Mouse (Mus musculus) hindbrain, embryonic 12.5 days (tissue): ENCODE measurements around the gene Myl12a. TPM values are rescaled to one million over a fixed set of nuclear protein-coding genes. Genes with fewer than 3 reads are reported as not detected.
"Not testable (repeated sequence)": the region's sequence is repeated elsewhere in the genome, so short reads cannot be mapped to it uniquely, and the experiment has no call there.

Experiments
- ATAC-seq: fragments of 200-750 bp; cut with Nextera tagmentation; 2 replicates; pipeline ENCODE4 v1.8.0; 2017; ENCODE audit warnings: moderate TSS enrichment; ENCODE audit not compliant: low FRiP score
- H3K27ac ChIP-seq: fragments of 300-500 bp; sonication (generic); 2 replicates; pipeline ENCODE4 v1.5.1; 2016; ENCODE audit warnings: mild to moderate bottlenecking
- H3K27me3 ChIP-seq: fragments of 300-500 bp; sonication (generic); 2 replicates; pipeline ENCODE4 v1.6.1; 2016; ENCODE audit warnings: mild to moderate bottlenecking
- H3K36me3 ChIP-seq: fragments of 300-500 bp; sonication (generic); 2 replicates; pipeline ENCODE4 v1.6.1; 2016; ENCODE audit warnings: mild to moderate bottlenecking
- H3K4me1 ChIP-seq: fragments of 300-500 bp; sonication (generic); 2 replicates; pipeline ENCODE4 v1.6.1; 2016
- H3K4me2 ChIP-seq: fragments of 300-500 bp; sonication (generic); replicated peaks from 2 replicates; pipeline ENCODE4 v1.6.1; 2016; ENCODE audit warnings: mild to moderate bottlenecking
- H3K4me3 ChIP-seq: fragments of 300-500 bp; sonication (generic); 2 replicates; pipeline ENCODE4 v1.5.1; 2016; ENCODE audit warnings: mild to moderate bottlenecking
- H3K9ac ChIP-seq: fragments of 300-500 bp; sonication (generic); 2 replicates; pipeline ENCODE4 v1.6.1; 2016; ENCODE audit warnings: mild to moderate bottlenecking, moderate library complexity
- H3K9me3 ChIP-seq: fragments of 300-500 bp; sonication (generic); replicated peaks from 2 replicates; pipeline ENCODE4 v1.6.1; 2016; ENCODE audit warnings: mild to moderate bottlenecking
- WGBS: fragments of 180-500 bp; shearing (Covaris S2); methylation state at CpG from one replicate; pipeline ENCODE4 v1.1.7; 2016; 5-methylcytosine and 5-hydroxymethylcytosine counted together
- polyA plus RNA-seq: library from polyadenylated mRNA; unstranded; fragments of >200 nt; fragmentation: Nextera tagmentation; extraction: Ambion mirVana; gene quantifications from 2 replicates; pipeline ENCODE4 v1.2.1, GENCODE M21; 2016

Myl12a gene
- polyA plus RNA-seq, 1 experiment from 2014 or later, result 351 TPM

DNA sequence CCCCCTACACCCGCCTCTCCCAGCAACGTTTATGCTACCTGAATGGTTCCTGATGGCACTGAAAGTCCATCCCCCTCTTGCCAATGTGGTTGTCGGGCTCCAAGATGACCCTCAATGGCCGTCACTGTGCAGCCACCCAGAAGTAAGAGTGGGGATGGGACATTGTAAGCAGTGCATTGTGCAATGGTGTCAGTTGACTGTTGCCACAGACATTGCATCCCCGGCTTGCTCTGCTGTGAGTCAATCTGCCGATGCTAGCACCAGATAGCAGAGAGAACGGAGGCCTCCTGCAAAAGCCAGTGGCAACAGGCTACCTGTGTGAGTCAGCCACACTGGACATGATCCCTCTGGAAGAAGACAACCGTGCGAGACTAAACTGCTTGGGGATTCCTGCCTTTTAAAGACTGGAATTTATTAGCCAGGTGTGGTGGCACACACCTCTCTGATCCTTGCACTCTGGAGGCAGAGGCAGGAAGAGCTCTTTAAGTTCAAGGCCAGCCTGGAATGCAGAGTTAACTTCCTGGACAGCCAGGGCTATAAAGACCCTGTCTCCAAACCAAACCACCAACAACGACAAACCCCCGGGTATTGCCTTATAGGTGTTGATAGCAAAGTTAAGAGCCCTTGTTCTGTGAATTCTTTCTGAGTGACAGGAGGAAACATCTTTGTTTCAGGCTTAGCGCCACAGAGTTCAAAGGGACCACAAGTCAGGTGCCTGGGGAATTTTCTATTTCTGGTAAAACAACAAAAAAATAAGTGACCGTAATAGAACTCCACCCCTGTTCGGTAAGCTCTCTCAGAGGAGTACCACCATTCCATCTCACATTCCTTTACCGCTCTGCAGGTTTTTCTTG, 16.9 kb downstream of the Myl12a start:
- Histone ChIP-seq H3K36me3 (peaks cover 30% of the 10 kb centered on the region), H3K4me1 (peaks cover 19% of the 10 kb centered on the region), H3K9me3 (no peaks in the 10 kb centered on the region), H3K4me2 (no peak overlapping the region), H3K9ac (no peak overlapping the region), H3K4me3 (no peak overlapping the region), H3K27ac (no peak overlapping the region), H3K27me3 (no peaks in the 10 kb centered on the region)
- no peak for ATAC-seq
- 85% methylated on average over 15 of the region's 15 CpGs for WGBS

DNA sequence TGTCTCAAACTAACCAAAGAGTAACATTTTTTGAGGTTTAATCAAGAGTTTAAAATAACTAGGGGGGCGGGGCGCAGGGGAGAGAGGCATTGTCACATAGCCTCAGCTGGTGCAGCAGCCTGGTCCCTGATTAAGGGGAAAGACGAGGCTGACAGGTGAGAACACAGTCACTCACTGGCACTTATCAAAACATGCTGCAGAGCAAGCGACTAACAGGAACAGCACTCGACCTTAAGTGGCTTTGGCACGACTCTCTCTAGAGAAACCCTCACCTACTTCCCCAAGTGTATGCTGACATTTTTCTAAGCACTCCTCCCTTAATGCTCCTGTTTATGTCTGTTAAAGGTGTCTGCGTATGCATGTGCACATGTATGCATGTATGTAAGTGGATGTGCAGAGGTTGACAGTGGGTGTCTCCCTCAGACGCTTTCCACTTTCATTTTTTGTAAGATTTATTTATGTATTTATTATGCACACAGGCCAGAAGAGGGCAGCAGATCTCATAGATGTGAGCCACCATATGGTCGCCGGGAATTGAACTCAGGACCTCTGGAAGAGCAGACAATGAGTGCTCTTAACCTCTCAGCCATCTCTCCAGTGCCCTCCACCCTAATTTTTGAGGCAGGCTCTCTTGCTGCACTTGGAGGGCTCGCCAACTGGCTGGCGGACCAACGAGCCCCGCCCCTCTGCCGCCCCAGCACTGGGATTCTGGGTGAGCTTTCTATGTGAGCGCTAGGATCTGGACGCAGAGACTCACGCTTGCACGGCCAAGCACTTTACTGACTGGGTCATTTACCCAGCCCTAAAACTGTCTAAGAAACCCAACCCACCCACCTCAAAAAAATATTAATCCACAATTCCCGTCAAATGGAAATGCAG, 23.1 kb downstream of the Myl12a start:
- no peak overlapping the region for H3K27ac ChIP-seq
- ATAC-seq, result 0 out of 2 replicates have a peak, but pooled peaks have one; percentile 22
- no peaks in the 10 kb centered on the region for H3K4me1 ChIP-seq
- no peaks in the 10 kb centered on the region for H3K9me3 ChIP-seq
- 91% methylated on average over 20 of the region's 20 CpGs for WGBS
- H3K4me2 ChIP-seq, result no peak overlapping the region
- no peaks in the 10 kb centered on the region for H3K27me3 ChIP-seq
- H3K4me3 ChIP-seq, result no peak overlapping the region
- peaks cover 48% of the 10 kb centered on the region for H3K36me3 ChIP-seq
- H3K9ac ChIP-seq, result no peak overlapping the region

DNA sequence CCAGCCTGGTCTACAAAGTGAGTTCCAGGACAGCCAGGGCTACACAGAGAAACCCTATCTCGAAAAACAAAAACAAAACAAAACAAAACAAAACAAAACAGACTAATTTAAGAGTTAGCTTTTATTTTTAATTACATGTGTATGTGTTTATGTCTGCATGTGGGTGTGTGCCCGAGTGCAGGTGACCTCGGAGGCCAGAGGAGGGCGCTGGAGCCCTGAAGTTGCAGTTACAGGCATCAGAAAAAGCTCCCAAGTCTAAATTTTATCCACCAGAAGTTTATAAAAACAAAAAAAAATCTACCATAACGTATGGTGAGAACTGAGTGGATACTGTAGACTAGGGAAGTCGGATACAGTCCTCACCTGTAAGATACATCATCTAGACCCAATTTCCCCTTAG, 24.9 kb downstream of the Myl12a start:
- H3K9ac ChIP-seq, result no peak overlapping the region
- H3K36me3 ChIP-seq, result peaks cover 63% of the 10 kb centered on the region
- no peak overlapping the region for H3K27ac ChIP-seq
- ATAC-seq, result no peak
- no peak overlapping the region for H3K4me3 ChIP-seq
- H3K4me2 ChIP-seq, result no peak overlapping the region
- 89% methylated on average over 6 of the region's 6 CpGs for WGBS
- H3K27me3 ChIP-seq, result no peaks in the 10 kb centered on the region
- H3K9me3 ChIP-seq, result no peaks in the 10 kb centered on the region
- H3K4me1 ChIP-seq, result no peaks in the 10 kb centered on the region

DNA sequence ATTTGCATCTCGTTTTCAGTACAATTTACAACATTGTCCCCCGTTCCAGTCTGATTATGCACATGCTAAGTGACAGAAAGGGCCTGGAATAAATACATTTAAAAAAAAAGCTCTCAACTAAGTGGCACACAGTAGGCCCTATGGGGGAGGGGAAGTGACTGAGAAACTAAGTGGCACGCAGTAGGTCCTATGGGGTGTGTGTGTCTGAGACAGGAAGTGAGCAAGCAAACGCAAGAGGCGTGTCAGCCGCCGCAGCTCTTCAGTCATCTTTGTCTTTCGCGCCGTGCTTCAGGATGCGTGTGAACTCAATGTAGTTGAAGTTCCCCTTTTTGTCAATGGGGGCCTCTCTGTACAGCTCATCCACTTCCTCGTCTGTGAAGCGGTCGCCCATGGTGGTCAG, 28.6 kb downstream of the Myl12a start:
- H3K9ac ChIP-seq, ATAC-seq, H3K4me2 ChIP-seq, H3K9me3 ChIP-seq, H3K27ac ChIP-seq, H3K4me3 ChIP-seq, H3K4me1 ChIP-seq, H3K27me3 ChIP-seq: not testable (repeated sequence)
- H3K36me3 ChIP-seq, result peaks cover 39% of the 10 kb centered on the region
- 95% methylated on average over 14 of the region's 14 CpGs for WGBS

DNA sequence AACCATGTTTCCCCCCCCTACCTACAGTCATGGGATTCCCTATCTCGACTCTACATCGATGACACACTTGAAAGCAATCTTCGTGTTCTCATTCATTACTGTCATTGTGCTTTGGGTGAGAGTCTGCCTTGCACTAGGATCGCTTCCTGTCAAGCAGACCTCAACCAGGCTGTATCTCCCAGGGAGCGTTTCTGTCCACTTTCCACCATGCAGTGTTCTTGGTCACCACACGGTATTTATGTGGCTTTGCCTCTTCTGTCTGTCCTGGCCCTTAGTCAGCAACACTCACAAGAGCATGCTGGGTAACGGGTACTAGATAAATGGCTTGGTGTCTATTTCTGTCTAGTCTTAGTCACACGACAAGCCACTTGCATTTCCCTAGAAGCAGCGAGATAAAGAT, 29.3 kb downstream of the Myl12a start:
- Histone ChIP-seq H3K36me3 (peaks cover 39% of the 10 kb centered on the region), H3K4me3 (no peak overlapping the region), H3K9me3 (no peaks in the 10 kb centered on the region), H3K9ac (no peak overlapping the region), H3K4me1 (0 out of 2 replicates have a peak, but pooled peaks cover 1% of the 10 kb centered on the region), H3K4me2 (no peak overlapping the region), H3K27me3 (no peaks in the 10 kb centered on the region), H3K27ac (no peak overlapping the region)
- no peak for ATAC-seq
- 89% methylated on average over 9 of the region's 9 CpGs for WGBS

DNA sequence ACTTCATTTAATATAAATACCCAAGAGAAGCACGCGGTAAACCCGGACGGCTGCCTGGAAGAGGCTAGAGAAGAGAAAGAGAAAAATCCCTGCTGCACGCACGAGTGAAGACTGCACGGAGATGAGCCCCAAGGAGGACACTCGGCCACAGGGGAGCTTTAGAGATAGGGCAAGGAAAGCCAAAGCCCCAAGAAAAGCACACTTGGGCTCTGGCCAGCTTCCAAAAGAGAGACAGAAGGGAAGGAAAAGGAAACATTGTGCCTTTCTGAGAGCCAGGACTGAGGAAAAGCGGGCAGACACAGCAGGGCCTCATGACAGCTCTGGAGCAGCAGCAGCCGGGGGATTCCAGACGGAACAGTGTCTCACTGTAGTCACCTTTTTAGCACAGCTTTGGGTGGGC, 31.5 kb downstream of the Myl12a start:
- Histone ChIP-seq H3K27ac (no peak overlapping the region), H3K4me1 (peaks cover 8% of the 10 kb centered on the region; the same call in 1 of the 2 replicates), H3K9ac (no peak overlapping the region), H3K36me3 (peaks cover 30% of the 10 kb centered on the region), H3K9me3 (no peaks in the 10 kb centered on the region), H3K4me3 (no peak overlapping the region), H3K4me2 (no peak overlapping the region), H3K27me3 (no peaks in the 10 kb centered on the region)
- no peak for ATAC-seq
- 67% methylated on average over 11 of the region's 11 CpGs for WGBS

DNA sequence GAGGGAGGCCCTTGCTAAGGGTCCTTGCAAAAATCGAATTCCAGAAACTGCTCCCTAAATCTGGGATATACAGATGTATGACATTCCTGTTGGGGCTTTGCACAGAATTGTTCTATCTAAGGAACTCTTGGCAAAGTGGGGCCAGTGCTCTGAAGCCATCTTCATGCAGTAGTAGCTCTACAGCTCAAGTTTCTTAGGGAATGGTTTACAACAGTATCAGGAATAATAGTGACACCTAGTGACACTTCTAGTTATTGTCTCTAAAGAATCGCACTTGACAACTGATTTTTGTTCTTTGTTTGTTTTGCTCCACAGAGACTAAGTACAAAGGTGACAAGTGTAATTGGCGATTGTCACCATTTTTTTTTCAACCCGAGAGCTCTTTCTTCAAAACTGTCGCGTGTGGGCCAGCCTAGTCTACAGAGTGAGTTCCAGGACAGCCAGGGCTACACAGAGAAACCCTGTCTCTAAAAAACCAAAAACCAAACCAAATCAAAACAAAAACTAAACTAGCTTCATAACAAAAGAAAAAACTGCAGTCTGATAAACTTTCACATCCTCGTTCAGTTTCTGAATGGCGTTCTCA, 34.0 kb downstream of the Myl12a start:
- Histone ChIP-seq H3K9ac (no peak overlapping the region), H3K27me3 (no peaks in the 10 kb centered on the region), H3K9me3 (no peaks in the 10 kb centered on the region), H3K4me3 (no peak overlapping the region), H3K4me2 (no peak overlapping the region), H3K27ac (no peak overlapping the region), H3K36me3 (peaks cover 7% of the 10 kb centered on the region), H3K4me1 (peaks cover 8% of the 10 kb centered on the region; the same call in 1 of the 2 replicates)
- WGBS, result 33% methylated on average over 8 of the region's 8 CpGs
- ATAC-seq, result peak; percentile 44; the same call in 1 of the 2 replicates

DNA sequence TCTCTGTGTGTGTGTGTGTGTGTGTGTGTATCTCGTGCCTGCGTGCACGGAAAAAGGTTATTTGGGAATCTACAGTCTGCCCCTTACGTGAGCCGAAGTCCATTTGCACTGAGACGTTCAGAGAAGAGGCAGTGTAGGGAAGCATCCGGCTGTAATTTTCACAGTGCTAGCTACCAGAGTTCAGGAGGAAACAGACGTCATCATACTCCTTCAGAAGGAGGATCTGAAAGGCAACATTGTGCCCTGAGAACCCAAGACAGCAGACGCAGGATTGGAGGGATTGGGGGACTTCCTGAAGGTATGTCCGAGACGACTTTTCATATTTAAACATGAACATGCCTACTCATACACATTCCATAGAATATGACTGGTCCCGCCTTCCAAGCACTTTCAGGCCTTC, 35.0 kb downstream of the Myl12a start:
- no peak overlapping the region for H3K27ac ChIP-seq
- no peaks in the 10 kb centered on the region for H3K9me3 ChIP-seq
- H3K9ac ChIP-seq, result no peak overlapping the region
- H3K36me3 ChIP-seq, result no peaks in the 10 kb centered on the region
- ATAC-seq, result no peak
- H3K4me3 ChIP-seq, result no peak overlapping the region
- H3K4me2 ChIP-seq, result 0 out of 2 replicates have a peak overlapping the region, but pooled peaks have one; percentile 4
- H3K4me1 ChIP-seq, result peaks cover 8% of the 10 kb centered on the region; the same call in 1 of the 2 replicates
- H3K27me3 ChIP-seq, result no peaks in the 10 kb centered on the region
- WGBS, result 46% methylated on average over 12 of the region's 12 CpGs

DNA sequence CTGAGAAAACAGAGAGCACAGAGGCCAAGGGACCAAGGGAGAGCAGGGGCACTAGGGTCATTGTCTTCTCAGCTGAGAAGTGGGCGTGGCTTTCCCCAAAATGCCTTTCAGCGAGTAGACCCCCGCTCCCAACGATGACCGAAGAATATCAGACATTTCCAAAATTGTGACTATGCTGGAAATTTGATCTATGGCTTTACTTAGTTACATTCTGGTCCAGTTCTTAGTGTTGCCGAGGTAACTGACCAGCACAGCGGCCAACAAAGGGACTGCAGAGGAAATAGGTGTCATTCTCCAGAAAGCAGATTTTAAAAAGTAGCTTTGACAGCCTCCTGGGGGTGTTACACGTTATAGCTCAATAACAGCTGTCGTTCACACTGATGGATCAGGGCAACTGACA, 35.5 kb downstream of the Myl12a start:
- WGBS, result 23% methylated on average over 9 of the region's 9 CpGs
- 0 out of 2 replicates have a peak overlapping the region, but pooled peaks have one; percentile 4 for H3K4me2 ChIP-seq
- H3K36me3 ChIP-seq, result no peaks in the 10 kb centered on the region
- no peaks in the 10 kb centered on the region for H3K9me3 ChIP-seq
- no peaks in the 10 kb centered on the region for H3K27me3 ChIP-seq
- H3K9ac ChIP-seq, result no peak overlapping the region
- H3K4me1 ChIP-seq, result peaks cover 8% of the 10 kb centered on the region; the same call in 1 of the 2 replicates
- no peak for ATAC-seq
- no peak overlapping the region for H3K27ac ChIP-seq
- no peak overlapping the region for H3K4me3 ChIP-seq

DNA sequence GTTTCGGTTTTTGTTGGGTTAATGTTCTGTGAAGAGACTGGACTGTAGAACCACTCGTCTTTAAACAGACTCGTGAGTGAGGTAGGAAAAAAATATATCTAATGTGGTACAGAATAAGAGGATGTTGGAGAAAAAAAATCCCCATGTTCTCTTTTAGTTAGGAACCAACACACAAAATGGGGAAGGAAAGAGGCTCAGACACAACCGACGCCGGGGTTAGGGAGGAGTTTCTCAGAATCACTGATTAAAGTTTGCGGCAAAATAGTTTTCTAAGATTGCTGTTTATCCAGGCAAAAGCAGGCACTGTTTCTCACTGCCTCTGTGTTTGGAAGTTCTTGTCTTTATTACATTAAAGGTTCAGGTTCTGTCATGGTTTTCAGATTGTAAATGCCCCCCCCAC, 36.6 kb downstream of the Myl12a start:
- WGBS, result 91% methylated on average over 7 of the region's 7 CpGs
- Histone ChIP-seq H3K27ac (no peak overlapping the region), H3K36me3 (no peaks in the 10 kb centered on the region), H3K27me3 (no peaks in the 10 kb centered on the region), H3K4me3 (no peak overlapping the region), H3K9me3 (no peaks in the 10 kb centered on the region), H3K4me1 (peaks cover 8% of the 10 kb centered on the region; the same call in 1 of the 2 replicates), H3K4me2 (no peak overlapping the region), H3K9ac (no peak overlapping the region)
- ATAC-seq, result no peak

DNA sequence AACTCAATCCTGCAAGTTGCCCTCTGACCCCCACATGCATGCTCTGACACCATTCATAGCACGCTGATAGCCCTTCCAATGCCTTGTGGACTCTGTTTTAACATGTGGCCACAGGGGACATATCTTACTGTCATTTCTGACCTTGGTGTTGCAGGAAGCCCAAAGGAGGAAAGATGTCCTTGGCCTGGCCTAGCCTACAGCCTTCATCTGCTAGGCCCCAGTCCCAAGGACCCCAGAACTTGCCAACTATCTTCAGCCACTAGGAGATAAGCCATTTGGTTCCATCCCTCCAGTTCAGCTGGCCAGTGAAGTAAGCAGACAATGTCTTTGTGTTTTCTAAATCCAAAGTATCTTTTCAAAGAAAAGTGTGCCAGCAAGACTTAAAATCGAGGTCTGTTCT, 37.4 kb downstream of the Myl12a start:
- Histone ChIP-seq H3K27ac (no peak overlapping the region), H3K4me3 (no peak overlapping the region), H3K9me3 (no peaks in the 10 kb centered on the region), H3K4me1 (peaks cover 8% of the 10 kb centered on the region; the same call in 1 of the 2 replicates), H3K4me2 (no peak overlapping the region), H3K9ac (no peak overlapping the region), H3K27me3 (no peaks in the 10 kb centered on the region), H3K36me3 (no peaks in the 10 kb centered on the region)
- 84% methylated on average over 2 of the region's 2 CpGs for WGBS
- ATAC-seq, result no peak

DNA sequence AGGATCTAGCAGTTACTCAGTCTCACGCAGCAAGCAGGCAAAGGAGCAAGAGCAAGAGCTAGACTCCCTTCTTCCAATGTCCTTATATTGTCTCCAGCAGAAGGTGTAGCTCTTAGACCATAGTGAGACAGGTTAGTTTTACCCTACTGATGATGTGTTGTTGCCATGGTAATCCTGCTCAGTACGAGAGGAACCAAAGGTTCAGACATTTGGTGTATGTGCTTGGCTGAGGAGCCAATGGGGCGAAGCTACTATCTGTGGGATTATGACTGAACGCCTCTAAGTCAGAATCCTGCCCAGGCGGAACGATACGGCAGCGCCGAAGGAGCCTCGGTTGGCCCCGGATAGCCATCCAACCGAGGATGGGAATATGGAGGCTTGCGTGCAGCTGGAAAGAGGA, 39.1 kb downstream of the Myl12a start:
- ATAC-seq, result peak; percentile 100
- not testable (repeated sequence) for H3K4me2 ChIP-seq, H3K27ac ChIP-seq, H3K4me1 ChIP-seq, H3K27me3 ChIP-seq, H3K9me3 ChIP-seq, H3K36me3 ChIP-seq, H3K4me3 ChIP-seq, H3K9ac ChIP-seq
- WGBS, result 70% methylated on average over 13 of the region's 13 CpGs
